Mouse (Mus musculus) lung, postnatal 0 days (tissue): Measurements from ENCODE around the gene 1700018B08Rik.

Experiments
- CTCF ChIP-seq: IDR thresholded peaks from 2 replicates; pipeline ENCODE4 v1.5.1; 2016; ENCODE audit warnings: antibody characterized with exemption, mild to moderate bottlenecking
- EP300 ChIP-seq: IDR thresholded peaks from 2 replicates; pipeline ENCODE4 v1.6.1; 2016; ENCODE audit warnings: antibody characterized with exemption, mild to moderate bottlenecking, control low read depth

- TF ChIP-seq CTCF (no peak), EP300 (no peak)
Measured at GRCm38 (mm10) chr8:121551065-121551985, 7.2 kb upstream of the 1700018B08Rik start.
